Mouse (Mus musculus) forebrain, embryonic 12.5 days (tissue): ENCODE results near the gene Rps16. TPM values are rescaled to one million over a fixed set of nuclear protein-coding genes. Genes with fewer than 3 reads are reported as not detected.

Source experiments
- ATAC-seq: fragments of 200-750 bp; cut with Nextera tagmentation; 2 replicates; pipeline ENCODE4 v1.8.0; 2017; ENCODE audit warnings: moderate TSS enrichment; ENCODE audit not compliant: low FRiP score
- H3K27ac ChIP-seq: fragments of 300-500 bp; sonication (generic); 2 replicates; pipeline ENCODE4 v1.5.1; 2016; ENCODE audit warnings: mild to moderate bottlenecking
- H3K27me3 ChIP-seq: fragments of 300-500 bp; sonication (generic); 2 replicates; pipeline ENCODE4 v1.6.1; 2016; ENCODE audit warnings: mild to moderate bottlenecking
- H3K36me3 ChIP-seq: fragments of 300-500 bp; sonication (generic); replicated peaks from 2 replicates; pipeline ENCODE4 v1.6.1; 2016; ENCODE audit warnings: mild to moderate bottlenecking
- H3K4me1 ChIP-seq: fragments of 300-500 bp; sonication (generic); 2 replicates; pipeline ENCODE4 v1.6.1; 2016
- H3K4me2 ChIP-seq: fragments of 300-500 bp; sonication (generic); 2 replicates; pipeline ENCODE4 v1.6.1; 2016; ENCODE audit warnings: mild to moderate bottlenecking, moderate library complexity
- H3K4me3 ChIP-seq: fragments of 300-500 bp; sonication (generic); replicated peaks from 2 replicates; pipeline ENCODE4 v1.5.1; 2016; ENCODE audit warnings: mild to moderate bottlenecking
- H3K9ac ChIP-seq: fragments of 300-500 bp; sonication (generic); 2 replicates; pipeline ENCODE4 v1.6.1; 2016; ENCODE audit warnings: mild to moderate bottlenecking
- H3K9me3 ChIP-seq: fragments of 300-500 bp; sonication (generic); 2 replicates; pipeline ENCODE4 v1.6.1; 2016
- WGBS: fragments of 180-500 bp; shearing (Covaris S2); methylation state at CpG from one replicate; pipeline ENCODE4 v1.1.7; 2016; 5-methylcytosine and 5-hydroxymethylcytosine counted together
- polyA plus RNA-seq: library from polyadenylated mRNA; unstranded; fragments of >200 nt; fragmentation: Nextera tagmentation; extraction: Ambion mirVana; gene quantifications from 2 replicates; pipeline ENCODE4 v1.2.1, GENCODE M21; 2016

Rps16 gene
- polyA plus RNA-seq, 1 experiment from 2014 or later: 628 TPM

DNA sequence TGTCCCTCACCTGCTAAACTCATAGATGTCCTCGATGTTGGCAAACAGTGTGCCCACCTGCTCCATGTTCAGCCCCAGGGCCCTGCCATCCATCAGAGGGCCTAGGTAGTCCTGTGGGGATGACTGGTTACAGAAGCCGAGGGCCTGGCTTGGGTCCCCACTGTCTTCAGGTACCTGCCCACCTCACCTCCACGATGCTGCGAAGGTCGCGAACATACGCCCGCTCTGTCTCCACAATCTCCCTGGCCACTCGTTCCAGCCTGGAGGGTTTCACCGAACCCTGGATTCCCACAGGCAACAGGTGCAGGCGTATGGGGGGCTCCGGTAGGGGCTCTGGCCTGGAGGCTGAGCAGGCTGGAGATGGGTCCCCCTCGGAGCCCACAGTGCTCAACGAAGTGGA is 19.6 kb downstream of the Rps16 start:
- H3K27ac ChIP-seq: no peak overlapping the region
- WGBS: 93% methylated on average over 14 of the region's 14 CpGs

DNA sequence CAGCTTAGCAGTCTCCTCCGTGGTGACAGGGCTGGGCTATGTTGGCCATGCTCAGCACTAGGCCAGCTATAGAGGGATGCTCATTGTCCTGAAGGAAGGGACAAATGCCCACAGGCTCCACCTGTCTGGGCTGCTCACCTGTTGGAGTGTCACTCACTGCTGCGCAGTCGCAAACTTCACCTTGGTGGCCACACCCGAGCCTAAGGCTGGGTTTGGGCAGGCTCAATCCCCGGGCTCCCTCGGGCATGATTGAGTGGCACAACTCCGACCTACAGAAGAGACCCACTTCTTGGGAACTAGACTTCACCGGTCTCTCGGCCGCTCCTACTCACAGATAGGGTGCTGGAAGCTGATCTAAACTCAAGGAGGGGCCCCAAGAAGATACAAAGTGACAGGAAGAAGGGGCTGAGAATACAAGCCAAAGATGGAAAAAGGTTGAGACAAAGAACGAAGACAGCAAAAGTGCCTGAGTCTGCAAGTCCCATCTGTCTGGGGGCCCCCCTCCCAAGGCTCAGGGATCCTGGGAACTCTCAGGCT is 20.6 kb downstream of the Rps16 start:
- Histone ChIP-seq H3K4me1 (peaks cover 45% of the 10 kb centered on the region), H3K4me3 (peak overlapping the region; percentile 81), H3K4me2 (peak overlapping the region; percentile 80), H3K9me3 (no peaks in the 10 kb centered on the region), H3K36me3 (peaks cover 41% of the 10 kb centered on the region), H3K27me3 (no peaks in the 10 kb centered on the region), H3K9ac (peak overlapping the region; percentile 80), H3K27ac (peak overlapping the region; percentile 94)
- ATAC-seq: no peak
- WGBS: 10% methylated on average over 11 of the region's 11 CpGs

More for the DNA sequence above, 19.6 kb downstream of the Rps16 start:
- ATAC-seq: no peak
- H3K27me3 ChIP-seq: no peaks in the 10 kb centered on the region
- peaks cover 51% of the 10 kb centered on the region for H3K36me3 ChIP-seq
- H3K9ac ChIP-seq: peak overlapping the region; percentile 80; the same call in 1 of the 2 replicates
- peaks cover 36% of the 10 kb centered on the region for H3K4me1 ChIP-seq
- no peaks in the 10 kb centered on the region for H3K9me3 ChIP-seq
- H3K4me2 ChIP-seq: peak overlapping the region; percentile 80
- peak overlapping the region; percentile 81 for H3K4me3 ChIP-seq

DNA sequence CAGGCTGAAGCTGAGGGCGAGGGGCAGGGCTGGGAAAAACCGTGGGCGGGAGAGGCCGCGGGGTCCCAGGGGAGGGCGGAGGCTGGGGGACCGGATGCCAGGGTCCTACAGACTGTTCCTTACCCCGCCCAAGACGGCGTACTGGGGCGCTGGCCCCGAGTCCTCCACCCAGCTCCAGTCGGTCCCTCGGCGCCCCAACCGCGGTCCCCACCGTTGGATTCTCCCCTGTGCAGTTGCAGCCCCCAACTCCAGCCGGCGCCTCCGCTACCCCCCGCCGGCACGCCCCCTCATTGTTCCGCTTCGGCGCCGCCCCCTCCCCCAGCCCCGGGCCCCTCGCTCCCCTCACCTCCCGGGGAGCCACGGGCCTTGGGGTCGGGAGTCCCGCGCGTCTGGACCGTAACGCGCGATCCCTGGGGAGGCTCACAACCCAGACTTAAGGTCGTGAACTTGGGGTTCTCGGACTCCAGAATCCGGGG is 21.1 kb downstream of the Rps16 start:
- Histone ChIP-seq H3K9me3 (no peaks in the 10 kb centered on the region), H3K4me2 (peak overlapping the region; percentile 80), H3K27ac (peak overlapping the region; percentile 94), H3K4me1 (peaks cover 50% of the 10 kb centered on the region), H3K27me3 (no peaks in the 10 kb centered on the region), H3K9ac (peak overlapping the region; percentile 80), H3K36me3 (peaks cover 36% of the 10 kb centered on the region), H3K4me3 (peak overlapping the region; percentile 81)
- peak; percentile 12 for ATAC-seq
- under 1% methylated on average over 41 of the region's 43 CpGs for WGBS

DNA sequence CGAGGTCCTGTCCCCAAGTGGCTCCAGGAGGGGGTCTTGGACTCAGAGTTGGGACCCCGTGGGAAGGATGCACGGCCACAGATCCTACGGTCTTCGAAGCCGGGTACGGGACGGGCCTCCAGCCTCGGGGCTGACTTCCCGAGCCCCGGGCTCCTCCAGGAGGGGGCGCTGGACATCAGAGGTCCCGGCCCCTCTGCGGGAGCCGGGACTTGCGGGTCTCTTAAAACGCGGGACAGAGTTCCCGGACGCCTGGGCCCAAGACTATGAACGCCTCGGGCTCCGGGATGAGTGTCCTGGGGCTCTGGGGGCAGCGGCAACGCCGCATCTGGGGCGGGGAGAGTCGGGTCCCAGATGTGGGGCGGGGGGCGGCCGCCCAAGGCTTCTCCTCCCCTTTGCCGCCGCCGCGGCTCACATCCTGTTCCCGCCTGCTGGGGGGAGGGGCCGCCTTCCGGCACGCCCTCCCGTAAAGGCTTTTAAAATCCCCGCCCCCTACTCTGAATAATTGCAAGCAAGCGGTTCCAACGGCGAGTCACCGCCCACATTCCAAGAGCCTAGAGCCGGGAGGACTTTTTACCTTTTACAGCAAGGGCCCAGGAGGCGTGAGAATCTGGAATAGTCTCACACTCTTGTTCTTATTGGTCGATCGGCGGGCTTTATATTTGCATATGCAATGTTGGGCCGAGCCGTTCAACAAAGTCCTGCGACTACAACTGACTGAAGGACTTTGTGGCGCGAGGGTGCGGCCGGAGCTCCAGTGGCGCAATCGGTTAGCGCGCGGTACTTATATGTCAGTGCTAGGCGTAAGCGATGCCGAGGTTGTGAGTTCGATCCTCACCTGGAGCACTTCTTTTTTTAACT is 22.0 kb downstream of the Rps16 start, which contains the start of gene Plekhg2:
TSS of gene Plekhg2 (minus strand) at position 349 of the 858 bp plus-strand sequence.
- peak within 1 kb of the TSS; percentile 81 for H3K4me3 ChIP-seq
- H3K4me1 ChIP-seq: peaks cover 56% of the 10 kb centered on the region
- peak; percentile 86 for ATAC-seq
- under 1% methylated on average over 65 of the region's 66 CpGs for WGBS
- peak within 1 kb of the TSS; percentile 94 for H3K27ac ChIP-seq
- peaks cover 5% of the 10 kb centered on the region for H3K27me3 ChIP-seq
- peak within 1 kb of the TSS; percentile 80 for H3K9ac ChIP-seq
- peak within 1 kb of the TSS; percentile 80 for H3K4me2 ChIP-seq
- H3K36me3 ChIP-seq: peaks cover 28% of the 10 kb centered on the region
- no peaks in the 10 kb centered on the region for H3K9me3 ChIP-seq

GRCm38 (mm10) chr7:28373131-28373581 is 22.7 kb downstream of the Rps16 start:
- peak overlapping the region; percentile 80 for H3K4me2 ChIP-seq
- ATAC-seq: peak; percentile 21; the same call in 1 of the 2 replicates
- H3K27ac ChIP-seq: peak overlapping the region; percentile 94
- H3K27me3 ChIP-seq: peaks cover 11% of the 10 kb centered on the region
- H3K9me3 ChIP-seq: no peaks in the 10 kb centered on the region
- peak overlapping the region; percentile 36; the same call in 1 of the 2 replicates for H3K9ac ChIP-seq
- under 1% methylated on average over 9 of the region's 9 CpGs for WGBS
- H3K36me3 ChIP-seq: peaks cover 23% of the 10 kb centered on the region
- peaks cover 62% of the 10 kb centered on the region for H3K4me1 ChIP-seq
- H3K4me3 ChIP-seq: peak overlapping the region; percentile 81

DNA sequence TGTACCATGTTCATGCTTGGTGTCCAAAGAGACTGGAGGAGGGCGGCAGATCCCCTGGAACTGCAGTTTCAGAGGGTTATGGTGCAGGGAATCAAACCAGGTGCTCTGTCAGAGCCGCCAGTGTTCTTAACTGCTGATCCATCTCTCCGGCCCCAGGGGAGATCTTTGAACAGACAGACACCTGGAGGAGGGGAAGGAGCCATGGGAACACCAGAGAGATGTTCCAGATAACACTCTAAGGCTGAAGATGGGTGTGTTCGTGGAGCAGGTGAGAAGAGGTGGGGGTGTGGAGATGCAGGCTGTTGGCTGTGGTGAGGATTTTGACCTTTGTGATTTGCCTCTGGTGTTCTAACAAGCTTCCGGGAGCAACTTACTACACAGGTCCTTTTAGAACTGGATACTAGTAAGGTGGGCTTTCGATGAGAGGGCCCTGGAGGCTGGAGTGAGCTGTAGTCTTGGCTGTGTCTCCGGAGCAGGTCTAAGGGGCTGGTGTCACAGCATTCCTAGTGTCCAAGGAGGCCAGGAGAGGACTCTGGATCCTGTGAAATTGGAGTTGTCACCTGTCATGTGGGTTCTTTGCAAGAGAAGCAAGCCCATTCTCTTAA is 23.5 kb downstream of the Rps16 start:
- no peak overlapping the region for H3K9ac ChIP-seq
- H3K4me1 ChIP-seq: peaks cover 64% of the 10 kb centered on the region
- H3K27ac ChIP-seq: peak overlapping the region; percentile 97; the same call in 1 of the 2 replicates
- peaks cover 13% of the 10 kb centered on the region for H3K27me3 ChIP-seq
- no peak overlapping the region for H3K4me2 ChIP-seq
- H3K36me3 ChIP-seq: peaks cover 15% of the 10 kb centered on the region
- WGBS: 78% methylated on average over 7 of the region's 7 CpGs
- no peaks in the 10 kb centered on the region for H3K9me3 ChIP-seq
- no peak for ATAC-seq
- no peak overlapping the region for H3K4me3 ChIP-seq

GRCm38 (mm10) chr7:28374647-28375046 is 24.2 kb downstream of the Rps16 start:
- Histone ChIP-seq H3K4me3 (no peak overlapping the region), H3K4me2 (no peak overlapping the region), H3K9ac (peak overlapping the region; percentile 63; the same call in 1 of the 2 replicates), H3K27ac (peak overlapping the region; percentile 97), H3K9me3 (no peaks in the 10 kb centered on the region), H3K36me3 (peaks cover 8% of the 10 kb centered on the region; the same call in 1 of the 2 replicates), H3K4me1 (peaks cover 68% of the 10 kb centered on the region), H3K27me3 (peaks cover 13% of the 10 kb centered on the region)
- ATAC-seq: no peak
- 75% methylated on average over 10 of the region's 10 CpGs for WGBS

DNA sequence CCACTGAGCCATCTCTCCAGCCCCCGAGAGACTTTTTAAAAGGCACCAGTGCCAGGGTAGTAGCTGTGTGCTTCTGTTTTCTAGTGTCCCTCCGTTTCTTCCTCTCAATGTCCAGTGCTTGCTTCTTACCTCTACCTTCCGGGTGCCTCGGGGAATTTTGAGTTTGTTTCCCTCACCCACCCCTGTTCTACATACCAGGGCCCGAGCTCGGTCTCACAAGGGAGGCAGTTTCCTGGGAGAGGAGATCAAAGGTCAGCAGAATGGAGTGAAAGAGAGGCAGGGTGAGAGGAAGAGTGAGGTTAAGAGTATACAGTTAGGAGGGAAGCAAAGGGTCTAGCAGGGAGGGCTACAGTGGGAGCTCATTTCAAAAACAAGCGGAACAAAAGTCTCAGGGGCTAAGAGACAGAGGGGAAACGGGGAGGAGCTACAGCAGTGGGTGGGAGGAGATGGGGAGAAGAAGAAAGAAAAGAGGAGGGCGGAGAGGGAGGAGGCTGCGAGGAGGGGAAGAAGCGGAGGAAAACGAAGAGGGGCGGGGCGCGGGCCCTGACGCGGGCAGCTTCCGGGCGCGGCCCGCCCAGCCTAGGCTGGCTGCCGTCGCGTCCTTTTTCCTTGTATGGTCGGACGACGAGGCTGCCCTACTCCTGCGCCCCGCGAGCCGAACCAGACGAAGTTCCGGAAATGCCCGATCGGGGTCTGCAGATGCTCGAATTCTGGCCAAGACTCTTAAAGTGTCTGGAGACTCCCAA is 24.9 kb downstream of the Rps16 start:
- Histone ChIP-seq H3K27ac (peak overlapping the region; percentile 97), H3K4me1 (peaks cover 62% of the 10 kb centered on the region), H3K4me3 (peak overlapping the region; percentile 38), H3K9ac (peak overlapping the region; percentile 63), H3K36me3 (peaks cover 3% of the 10 kb centered on the region; the same call in 1 of the 2 replicates), H3K9me3 (no peaks in the 10 kb centered on the region), H3K4me2 (peak overlapping the region; percentile 61), H3K27me3 (peaks cover 13% of the 10 kb centered on the region)
- WGBS: 0% methylated on average over 36 of the region's 36 CpGs
- peak; percentile 40 for ATAC-seq

DNA sequence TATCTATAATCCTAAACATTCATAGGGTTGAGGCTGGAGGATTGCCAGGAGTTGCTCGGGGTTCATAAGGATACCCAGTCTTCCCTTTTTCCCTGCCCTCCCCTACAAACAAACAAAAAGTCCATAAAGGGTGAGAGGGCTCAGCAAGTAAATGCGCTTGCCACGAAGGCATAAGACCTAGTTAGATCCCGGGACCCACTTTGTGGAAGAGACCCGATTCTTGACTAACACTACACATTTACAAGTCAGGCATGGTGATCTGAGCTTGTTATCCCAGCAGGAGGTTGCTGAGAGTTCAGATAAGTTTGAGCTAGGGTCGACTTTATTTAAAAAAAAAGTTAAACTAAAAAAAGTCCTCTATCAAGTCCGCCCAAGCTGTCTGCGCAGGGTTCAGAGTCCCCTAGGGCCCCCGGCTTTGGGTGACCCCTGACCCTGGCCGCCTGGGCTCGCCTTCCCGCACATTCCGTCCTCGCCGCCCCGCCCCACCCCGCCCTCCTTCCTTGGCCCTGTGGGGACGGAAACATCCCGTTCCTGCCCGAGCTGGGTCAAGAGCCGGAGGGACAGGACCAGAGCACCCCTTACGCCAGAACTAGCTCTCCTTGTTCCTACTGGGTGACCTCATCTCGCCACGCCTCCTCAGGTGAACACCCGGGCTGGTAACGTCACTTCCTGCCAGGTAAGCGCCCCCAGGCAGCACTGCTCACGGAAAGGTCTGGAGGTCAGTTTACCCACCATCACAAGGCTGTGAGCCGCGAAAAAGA is 25.7 kb downstream of the Rps16 start:
- Histone ChIP-seq H3K36me3 (peaks cover 3% of the 10 kb centered on the region; the same call in 1 of the 2 replicates), H3K4me1 (peaks cover 59% of the 10 kb centered on the region), H3K9ac (peak overlapping the region; percentile 63), H3K27ac (peak overlapping the region; percentile 97), H3K27me3 (peaks cover 13% of the 10 kb centered on the region), H3K4me2 (peak overlapping the region; percentile 61), H3K9me3 (no peaks in the 10 kb centered on the region), H3K4me3 (peak overlapping the region; percentile 38)
- no peak for ATAC-seq
- 4% methylated on average over 30 of the region's 30 CpGs for WGBS

DNA sequence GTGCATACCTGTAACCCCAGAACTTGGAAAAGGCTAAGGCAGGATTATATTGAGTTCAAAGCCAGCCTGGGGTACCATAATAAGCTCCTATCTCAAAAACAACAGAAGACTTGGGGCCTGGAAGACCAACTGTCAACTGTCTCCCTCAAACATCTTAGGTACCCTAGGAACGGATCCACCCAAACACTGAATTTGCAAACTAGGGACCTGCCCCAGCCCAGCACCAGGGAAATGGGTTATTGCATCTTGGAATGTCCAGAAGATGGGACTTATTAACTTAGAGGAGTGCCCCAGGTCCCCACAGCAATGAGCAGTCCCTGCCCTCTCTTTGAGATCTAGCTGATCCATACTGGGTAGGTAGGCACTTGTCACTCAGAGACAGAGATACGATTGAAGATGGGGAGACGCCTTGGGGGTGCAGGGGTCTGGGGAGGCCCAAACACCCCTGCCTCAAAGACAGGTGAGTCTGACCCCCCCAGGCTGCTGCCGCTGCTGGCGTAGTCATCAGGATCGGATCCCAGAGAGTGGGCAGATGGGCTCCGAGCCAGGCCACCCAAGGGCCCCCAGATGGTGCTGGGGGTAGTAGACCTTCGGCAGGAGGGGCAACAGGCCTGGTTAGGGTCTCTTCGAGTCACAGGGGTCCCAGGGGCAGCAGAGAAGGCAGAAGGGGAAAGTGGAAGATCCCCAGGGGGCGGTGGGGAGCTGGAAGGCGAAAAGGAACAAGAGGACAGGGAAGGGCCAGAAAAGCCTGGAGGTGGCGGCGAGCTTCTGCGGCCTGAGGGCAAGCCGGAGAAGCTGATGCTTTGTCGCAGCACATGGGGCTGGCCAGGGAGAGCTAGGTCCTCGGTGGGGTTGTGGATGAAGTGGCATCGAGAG is 27.0 kb downstream of the Rps16 start:
- Histone ChIP-seq H3K4me1 (peaks cover 69% of the 10 kb centered on the region), H3K4me3 (peak overlapping the region; percentile 56; the same call in 1 of the 2 replicates), H3K27me3 (peaks cover 13% of the 10 kb centered on the region), H3K4me2 (peak overlapping the region; percentile 89), H3K27ac (no peak overlapping the region), H3K9me3 (no peaks in the 10 kb centered on the region), H3K9ac (no peak overlapping the region), H3K36me3 (peaks cover 3% of the 10 kb centered on the region; the same call in 1 of the 2 replicates)
- ATAC-seq: no peak
- WGBS: 79% methylated on average over 18 of the region's 18 CpGs
